Mouse (Mus musculus) hindbrain, embryonic 11.5 days (tissue): Measurements from ENCODE around the gene Tcf25. TPM values are rescaled to one million over a fixed set of nuclear protein-coding genes. Genes with fewer than 3 reads are reported as not detected.

Experiments used
- ATAC-seq: fragments of 200-750 bp; cut with Nextera tagmentation; 2 replicates; pipeline ENCODE4 v1.8.0; 2017; ENCODE audit warnings: mild to moderate bottlenecking, moderate TSS enrichment, moderate library complexity; ENCODE audit not compliant: low FRiP score
- DNase-seq: peaks from one replicate; pipeline ENCODE4 v3.0.0-alpha.2; 2015; ENCODE audit warnings: low spot score
- H3K27ac ChIP-seq: fragments of 300-500 bp; sonication (generic); 2 replicates; pipeline ENCODE4 v1.5.1; 2014; ENCODE audit warnings: mild to moderate bottlenecking, low read depth, low read length
- H3K27me3 ChIP-seq: fragments of 300-500 bp; sonication (generic); 2 replicates; pipeline ENCODE4 v1.6.1; 2014; ENCODE audit warnings: mild to moderate bottlenecking, low read length, moderate library complexity, mixed read lengths; ENCODE audit not compliant: control insufficient read depth, insufficient read depth
- H3K36me3 ChIP-seq: fragments of 300-500 bp; sonication (generic); 2 replicates; pipeline ENCODE4 v1.6.1; 2014; ENCODE audit warnings: mild to moderate bottlenecking, low read length, moderate library complexity, mixed read lengths; ENCODE audit not compliant: control insufficient read depth, insufficient read depth
- H3K4me1 ChIP-seq: fragments of 300-500 bp; sonication (generic); replicated peaks from 2 replicates; pipeline ENCODE4 v1.6.1; 2014; ENCODE audit warnings: low read length, mixed read lengths; ENCODE audit not compliant: control insufficient read depth, insufficient read depth
- H3K4me2 ChIP-seq: fragments of 300-500 bp; sonication (generic); replicated peaks from 2 replicates; pipeline ENCODE4 v1.6.1; 2014; ENCODE audit warnings: mild to moderate bottlenecking, low read depth, low read length
- H3K4me3 ChIP-seq: fragments of 300-500 bp; sonication (generic); 2 replicates; pipeline ENCODE4 v1.5.1; 2014; ENCODE audit warnings: low read depth, low read length
- H3K9ac ChIP-seq: fragments of 300-500 bp; sonication (generic); 2 replicates; pipeline ENCODE4 v1.6.1; 2014; ENCODE audit warnings: low read depth, low read length
- H3K9me3 ChIP-seq: fragments of 300-500 bp; sonication (generic); 2 replicates; pipeline ENCODE4 v1.6.1; 2016; ENCODE audit warnings: low read length; ENCODE audit not compliant: control insufficient read depth
- WGBS: fragments of 180-500 bp; shearing (Covaris S2); extraction: QIAGEN DNeasy Blood & Tissue Kit; methylation state at CpG from one replicate; pipeline ENCODE4 v1.1.7; 2014; 5-methylcytosine and 5-hydroxymethylcytosine counted together
- polyA plus RNA-seq: library from polyadenylated mRNA; unstranded; fragments of >200 nt; fragmentation: Nextera tagmentation; extraction: Ambion mirVana; gene quantifications from 2 replicates; pipeline ENCODE4 v1.2.1, GENCODE M21; 2014

Gene Tcf25
- polyA plus RNA-seq, 1 experiment from 2014 or later, result 179 TPM

GRCm38 (mm10) chr8:123345135-123345534 is 28.4 kb upstream of the Tcf25 start:
- ATAC-seq (no peak), DNase-seq (no peak)
- Histone ChIP-seq H3K9ac (no peak overlapping the region), H3K9me3 (no peaks in the 10 kb centered on the region), H3K4me2 (no peak overlapping the region), H3K27ac (no peak overlapping the region), H3K4me3 (no peak overlapping the region), H3K36me3 (no peaks in the 10 kb centered on the region), H3K4me1 (no peaks in the 10 kb centered on the region), H3K27me3 (no peaks in the 10 kb centered on the region)
- WGBS, result 78% methylated on average over 8 of the region's 8 CpGs

GRCm38 (mm10) chr8:123345856-123346255 is 27.7 kb upstream of the Tcf25 start:
- H3K9me3 ChIP-seq, result no peaks in the 10 kb centered on the region
- no peak overlapping the region for H3K4me2 ChIP-seq
- H3K27ac ChIP-seq, result no peak overlapping the region
- no peaks in the 10 kb centered on the region for H3K36me3 ChIP-seq
- WGBS, result 85% methylated on average over 6 of the region's 6 CpGs
- no peaks in the 10 kb centered on the region for H3K4me1 ChIP-seq
- H3K4me3 ChIP-seq, result no peak overlapping the region
- ATAC-seq, result no peak
- H3K27me3 ChIP-seq, result no peaks in the 10 kb centered on the region
- H3K9ac ChIP-seq, result no peak overlapping the region
- no peak for DNase-seq

- ATAC-seq, result no peak
- no peaks in the 10 kb centered on the region for H3K4me1 ChIP-seq
- H3K4me3 ChIP-seq, result no peak overlapping the region
- 74% methylated on average over 2 of the region's 2 CpGs for WGBS
- H3K9me3 ChIP-seq, result no peaks in the 10 kb centered on the region
- no peaks in the 10 kb centered on the region for H3K36me3 ChIP-seq
- no peak overlapping the region for H3K9ac ChIP-seq
- no peaks in the 10 kb centered on the region for H3K27me3 ChIP-seq
- DNase-seq, result no peak
- H3K27ac ChIP-seq, result no peak overlapping the region
- no peak overlapping the region for H3K4me2 ChIP-seq
These were observed 26.3 kb upstream of the Tcf25 start for GRCm38 (mm10) chr8:123347293-123347692.

GRCm38 (mm10) chr8:123348237-123348843 is 25.2 kb upstream of the Tcf25 start:
- Histone ChIP-seq H3K27me3 (no peaks in the 10 kb centered on the region), H3K9ac (no peak overlapping the region), H3K9me3 (no peaks in the 10 kb centered on the region), H3K27ac (no peak overlapping the region), H3K4me3 (no peak overlapping the region), H3K36me3 (no peaks in the 10 kb centered on the region), H3K4me1 (peaks cover 3% of the 10 kb centered on the region; the same call in 1 of the 2 replicates), H3K4me2 (no peak overlapping the region)
- ATAC-seq, result no peak
- peak; percentile 39 for DNase-seq
- WGBS, result 55% methylated on average over 9 of the region's 9 CpGs

- Histone ChIP-seq H3K4me3 (no peak overlapping the region), H3K9me3 (no peaks in the 10 kb centered on the region), H3K27ac (no peak overlapping the region), H3K27me3 (no peaks in the 10 kb centered on the region), H3K9ac (no peak overlapping the region), H3K4me2 (no peak overlapping the region), H3K36me3 (no peaks in the 10 kb centered on the region), H3K4me1 (peaks cover 3% of the 10 kb centered on the region)
- no peak for ATAC-seq
- DNase-seq, result no peak
- WGBS, result 81% methylated on average over 4 of the region's 4 CpGs
These were observed 24.5 kb upstream of the Tcf25 start for GRCm38 (mm10) chr8:123349073-123349472.

GRCm38 (mm10) chr8:123352118-123352517 is 21.4 kb upstream of the Tcf25 start:
- 0 out of 2 replicates have a peak, but pooled peaks cover 2% of the 10 kb centered on the region for H3K36me3 ChIP-seq
- WGBS, result 89% methylated on average over 12 of the region's 12 CpGs
- H3K9ac ChIP-seq, result no peak overlapping the region
- H3K9me3 ChIP-seq, result no peaks in the 10 kb centered on the region
- ATAC-seq, result no peak
- no peak for DNase-seq
- H3K4me1 ChIP-seq, result peaks cover 3% of the 10 kb centered on the region
- H3K27ac ChIP-seq, result no peak overlapping the region
- no peak overlapping the region for H3K4me3 ChIP-seq
- H3K4me2 ChIP-seq, result no peak overlapping the region
- no peaks in the 10 kb centered on the region for H3K27me3 ChIP-seq

- Histone ChIP-seq H3K9ac (no peak overlapping the region), H3K4me3 (no peak overlapping the region), H3K4me1 (peaks cover 3% of the 10 kb centered on the region), H3K36me3 (0 out of 2 replicates have a peak, but pooled peaks cover 2% of the 10 kb centered on the region), H3K9me3 (no peaks in the 10 kb centered on the region), H3K27me3 (no peaks in the 10 kb centered on the region), H3K4me2 (no peak overlapping the region), H3K27ac (no peak overlapping the region)
- ATAC-seq (no peak; the same call in 1 of the 2 replicates), DNase-seq (peak; percentile 58)
- 63% methylated on average over 13 of the region's 13 CpGs for WGBS
These were observed 20.8 kb upstream of the Tcf25 start for GRCm38 (mm10) chr8:123352786-123353185.

- WGBS, result 41% methylated on average over 11 of the region's 11 CpGs
- Histone ChIP-seq H3K4me1 (peaks cover 3% of the 10 kb centered on the region), H3K4me2 (no peak overlapping the region), H3K27ac (no peak overlapping the region), H3K36me3 (0 out of 2 replicates have a peak, but pooled peaks cover 2% of the 10 kb centered on the region), H3K4me3 (no peak overlapping the region), H3K27me3 (no peaks in the 10 kb centered on the region), H3K9ac (no peak overlapping the region), H3K9me3 (no peaks in the 10 kb centered on the region)
- no peak for ATAC-seq
- DNase-seq, result peak; percentile 13
These were observed 20.3 kb upstream of the Tcf25 start for GRCm38 (mm10) chr8:123353216-123353615.

- ATAC-seq (peak; percentile 43; the same call in 1 of the 2 replicates), DNase-seq (peak; percentile 91)
- H3K9me3 ChIP-seq, result no peaks in the 10 kb centered on the region
- H3K27ac ChIP-seq, result no peak overlapping the region
- no peak overlapping the region for H3K9ac ChIP-seq
- H3K4me1 ChIP-seq, result no peaks in the 10 kb centered on the region
- H3K27me3 ChIP-seq, result no peaks in the 10 kb centered on the region
- no peak overlapping the region for H3K4me3 ChIP-seq
- WGBS, result 48% methylated on average over 12 of the region's 12 CpGs
- H3K4me2 ChIP-seq, result no peak overlapping the region
- peaks cover 2% of the 10 kb centered on the region; the same call in 1 of the 2 replicates for H3K36me3 ChIP-seq
These were observed 12.3 kb upstream of the Tcf25 start for GRCm38 (mm10) chr8:123361082-123361739.
